Mouse (Mus musculus): ENCODE results near the gene Grik3. TPM values are rescaled to one million over a fixed set of nuclear protein-coding genes. Genes with fewer than 3 reads are reported as not detected.

Grik3 gene
- total RNA-seq, 4 experiments from 2014 or later = 0.20 to 0.47 (median 0.31) TPM

- DNase-seq (ENCODE audit: low spot score) = no peak
Observed at GRCm38 (mm10) chr4:125640520-125640919, 150.0 kb downstream of the Grik3 start.

GRCm38 (mm10) chr4:125640921-125641663 is 150.6 kb downstream of the Grik3 start:
- no peak for DNase-seq (ENCODE audit: low spot score)

DNA sequence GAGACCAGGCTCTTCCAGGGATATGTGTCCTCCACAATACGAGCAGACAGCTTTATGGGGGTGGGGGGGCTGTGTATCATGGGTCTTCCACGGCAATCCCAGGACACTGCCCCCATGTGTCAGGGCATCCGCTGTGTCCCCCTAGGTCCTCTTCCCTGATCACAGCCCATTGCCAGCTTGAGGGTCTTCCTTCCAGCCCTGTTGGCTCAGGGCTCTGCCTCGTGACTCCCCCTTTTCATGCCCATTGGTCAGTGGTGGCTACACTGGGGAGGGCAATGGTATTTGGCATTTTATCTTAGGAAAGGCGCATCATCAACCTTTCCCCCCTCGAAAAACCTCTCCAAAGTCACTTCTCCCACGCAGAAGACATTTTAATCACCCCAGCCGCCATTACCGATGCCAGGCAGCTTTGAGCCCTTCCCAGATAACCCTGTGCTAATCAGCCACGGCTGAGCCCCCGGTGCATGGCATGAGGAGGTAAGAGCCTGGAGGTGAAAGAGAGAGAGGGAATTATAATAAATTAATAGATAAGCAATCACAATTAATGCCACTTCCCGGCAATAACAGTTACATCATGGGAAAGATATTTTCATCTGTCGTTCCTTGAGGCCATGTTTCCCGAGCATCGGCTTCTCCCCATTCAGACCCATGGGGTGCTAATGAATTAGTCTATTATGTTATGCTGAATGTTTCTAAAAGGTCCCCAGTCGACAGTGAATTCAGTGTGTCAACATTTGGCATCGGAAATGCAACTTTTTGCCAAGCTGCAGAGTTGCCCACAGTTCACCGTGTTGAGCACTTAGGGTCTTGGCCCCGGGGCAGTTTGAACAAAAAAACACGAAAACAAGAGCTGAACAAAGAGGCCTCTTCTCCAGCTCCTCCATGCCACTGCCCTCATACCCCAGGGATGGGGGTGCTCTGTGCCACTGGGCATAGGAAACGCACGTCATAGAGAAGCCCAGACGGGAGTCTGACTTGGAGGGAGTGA is 154.4 kb downstream of the Grik3 start:
- DNase-seq (ENCODE audit: low spot score) = no peak

DNA sequence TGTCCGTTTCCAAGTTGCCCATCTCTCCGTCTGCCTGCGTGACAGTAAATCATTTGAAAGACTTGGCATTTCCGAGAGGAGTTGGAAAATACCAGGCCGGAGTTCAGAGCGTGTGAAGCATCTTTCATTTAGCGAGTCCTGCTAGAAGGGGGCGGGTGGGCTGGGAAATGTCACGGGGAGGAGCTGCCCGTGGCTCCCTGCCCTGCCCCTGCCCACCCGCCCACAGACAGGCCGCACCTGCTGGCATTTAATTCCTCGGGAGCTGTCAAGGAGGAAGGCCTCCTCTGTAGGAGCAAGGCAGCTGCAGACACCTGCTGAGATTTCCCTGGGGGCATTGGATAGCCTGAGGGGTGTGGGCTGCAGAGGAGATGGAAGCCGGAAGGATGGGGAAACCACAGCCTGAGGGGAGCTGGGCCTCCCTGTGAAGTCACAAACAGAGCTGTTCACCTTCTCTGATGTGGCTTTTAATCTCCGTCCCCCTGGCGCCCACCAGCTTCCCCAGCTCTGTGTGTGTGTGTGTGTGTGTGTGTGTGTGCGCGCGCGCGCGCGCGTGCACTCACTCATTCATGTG is 161.3 kb downstream of the Grik3 start:
- DNase-seq (ENCODE audit: low spot score) = no peak

DNA sequence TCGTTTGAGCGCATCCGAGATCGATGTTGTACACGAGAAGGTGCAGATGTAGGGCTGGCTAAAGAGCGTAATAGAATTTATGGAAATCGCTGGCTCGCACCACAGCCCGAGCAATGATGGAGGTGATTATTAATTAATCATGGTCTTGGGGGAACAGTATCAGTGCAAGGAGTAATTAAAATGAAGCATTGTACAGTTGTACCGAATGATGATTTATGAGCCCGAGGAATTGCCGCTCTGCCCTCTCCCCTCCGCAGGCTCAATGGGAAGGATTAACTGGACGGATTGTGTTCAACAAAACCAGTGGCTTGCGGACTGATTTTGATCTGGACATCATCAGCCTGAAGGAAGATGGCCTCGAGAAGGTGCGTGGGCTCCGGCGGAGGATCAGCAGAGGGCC is 165.5 kb downstream of the Grik3 start:
- DNase-seq (ENCODE audit: low spot score) = no peak

DNA sequence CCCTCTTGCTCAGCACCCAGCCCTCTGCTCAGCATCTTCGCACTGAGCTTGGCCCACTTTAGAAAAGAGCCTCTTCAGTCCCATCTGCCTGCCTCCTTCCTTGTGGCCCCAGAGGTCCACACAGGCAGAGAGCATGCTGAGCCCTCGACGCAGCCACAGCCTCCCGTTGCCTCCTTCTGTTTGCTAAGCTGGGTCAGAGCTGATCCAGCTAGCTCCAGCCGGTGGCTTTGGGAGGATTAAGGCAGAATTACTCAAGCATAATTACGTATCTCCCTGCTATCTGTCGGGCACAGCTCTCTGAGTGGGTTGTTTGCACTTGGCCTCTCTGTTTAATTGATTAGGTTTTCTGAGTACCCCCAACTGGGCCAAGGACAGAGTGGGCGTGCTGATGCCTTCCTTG is 167.9 kb downstream of the Grik3 start:
- DNase-seq (ENCODE audit: low spot score) = no peak

DNA sequence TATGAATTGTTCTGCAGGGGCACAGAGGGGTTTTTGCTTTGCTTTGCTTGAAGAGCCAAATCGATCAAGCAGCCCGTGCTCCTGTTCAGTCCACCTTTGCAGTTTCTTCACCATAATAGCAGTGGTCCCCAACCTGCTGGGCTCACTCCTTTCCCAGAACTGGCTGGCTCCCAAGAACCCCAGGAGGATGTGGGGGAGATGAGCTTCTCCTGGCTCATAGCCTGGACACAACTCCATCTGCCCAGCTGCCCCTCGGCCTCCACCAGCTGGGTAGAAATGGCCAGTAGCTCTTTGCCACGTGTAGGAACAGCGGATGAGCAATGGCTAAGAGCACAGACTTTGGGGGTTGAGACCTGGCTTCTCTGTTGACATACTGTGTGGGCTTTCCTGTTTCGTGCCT is 171.5 kb downstream of the Grik3 start:
- DNase-seq (ENCODE audit: low spot score) = no peak

DNA sequence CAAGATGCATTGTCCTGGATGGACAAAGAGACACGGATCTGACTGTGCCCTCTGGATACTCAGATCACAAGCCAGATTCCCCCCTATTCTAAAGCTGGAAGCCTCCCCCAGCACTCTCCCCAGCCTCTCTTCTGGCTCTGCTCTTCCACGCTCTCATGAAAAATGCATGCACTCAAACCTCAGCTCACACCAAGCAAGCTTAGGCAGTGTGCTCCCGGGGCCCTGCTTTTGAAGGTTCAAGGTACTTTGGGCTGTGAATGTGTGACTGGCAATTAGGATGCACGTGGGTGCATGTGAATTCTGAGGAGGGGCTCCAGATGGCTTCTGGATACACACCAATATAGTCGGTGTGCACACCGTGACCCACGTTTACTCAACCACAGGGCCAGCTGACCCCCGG is 172.8 kb downstream of the Grik3 start:
- DNase-seq (ENCODE audit: low spot score) = no peak

DNA sequence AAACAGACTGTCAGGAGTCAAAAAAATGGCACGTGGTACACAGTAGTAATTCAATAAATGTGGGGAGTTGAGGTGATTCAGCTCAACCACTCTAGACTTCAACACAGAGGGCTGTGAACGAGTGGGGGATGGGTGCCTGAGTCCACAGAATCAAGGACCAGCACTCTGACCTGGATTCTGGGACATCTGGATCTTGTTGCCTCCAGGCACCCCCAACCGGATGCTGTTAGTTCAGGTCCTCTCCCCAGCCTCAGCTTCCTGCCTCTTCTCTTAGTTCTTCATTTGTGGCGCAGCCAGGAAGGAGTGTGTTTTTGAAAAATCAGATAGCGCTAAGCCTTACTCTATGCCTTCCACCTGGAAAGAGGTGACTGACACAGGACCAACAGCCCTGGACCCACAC is 175.5 kb downstream of the Grik3 start:
- no peak for DNase-seq (ENCODE audit: low spot score)

- DNase-seq (ENCODE audit: low spot score) = no peak
Observed at GRCm38 (mm10) chr4:125682007-125682406, 191.5 kb downstream of the Grik3 start.

DNA sequence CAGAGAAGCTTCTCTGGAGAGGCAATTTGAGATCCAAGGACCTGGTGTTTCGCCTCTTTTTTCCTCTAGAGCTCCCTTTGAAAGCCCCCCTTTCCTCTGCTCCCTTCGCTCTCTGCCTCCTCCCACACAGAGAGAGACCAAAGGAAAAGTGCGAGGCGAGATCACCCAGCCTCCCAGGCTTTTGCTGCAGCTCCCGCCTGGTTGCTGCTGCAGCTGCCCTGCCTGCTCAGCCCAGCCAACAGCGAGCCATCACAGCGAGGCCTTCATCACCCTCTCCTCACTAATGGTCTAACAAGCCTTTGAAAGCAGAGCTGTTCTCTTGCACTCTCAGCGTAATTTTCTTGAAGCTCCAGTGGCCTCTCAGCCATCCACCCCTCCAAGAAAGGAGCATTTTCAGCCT is 196.6 kb downstream of the Grik3 start:
- no peak for DNase-seq (ENCODE audit: low spot score)

- DNase-seq (ENCODE audit: low spot score) = no peak
Observed at GRCm38 (mm10) chr4:125695431-125695830, 204.9 kb downstream of the Grik3 start.

- no peak for DNase-seq (ENCODE audit: low spot score)
Observed at GRCm38 (mm10) chr4:125696182-125696939, 205.9 kb downstream of the Grik3 start.

GRCm38 (mm10) chr4:125697626-125698025 is 207.1 kb downstream of the Grik3 start:
- no peak for DNase-seq (ENCODE audit: low spot score)

DNA sequence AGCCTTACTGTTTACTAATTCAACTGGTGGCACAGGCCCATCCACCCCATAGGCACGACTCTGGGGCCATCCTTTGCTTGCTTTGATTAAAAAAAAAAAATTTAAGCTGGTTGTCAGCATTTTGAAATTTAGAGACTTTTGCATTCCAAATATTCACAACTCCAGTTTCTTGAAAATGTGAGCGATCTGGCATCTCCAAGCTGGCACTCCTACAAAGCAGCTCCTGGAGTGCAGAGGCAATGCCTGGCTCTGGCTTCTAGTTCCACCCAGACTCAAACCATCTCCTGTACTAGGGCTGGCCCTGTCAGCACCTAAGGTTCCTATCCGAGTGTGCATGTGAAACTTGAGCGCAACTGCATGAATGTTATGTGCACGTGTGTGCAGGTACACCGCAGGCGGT is 208.6 kb downstream of the Grik3 start:
- DNase-seq (ENCODE audit: low spot score) = no peak

- DNase-seq (ENCODE audit: low spot score) = no peak
Observed at GRCm38 (mm10) chr4:125700331-125700730, 209.8 kb downstream of the Grik3 start.

GRCm38 (mm10) chr4:125702607-125703309 is 212.3 kb downstream of the Grik3 start:
- DNase-seq (ENCODE audit: low spot score) = peak; percentile 60

GRCm38 (mm10) chr4:125703310-125703690 is 212.8 kb downstream of the Grik3 start:
- peak; percentile 18 for DNase-seq (ENCODE audit: low spot score)

GRCm38 (mm10) chr4:125705746-125706145 is 215.2 kb downstream of the Grik3 start:
- no peak for DNase-seq (ENCODE audit: low spot score)

DNA sequence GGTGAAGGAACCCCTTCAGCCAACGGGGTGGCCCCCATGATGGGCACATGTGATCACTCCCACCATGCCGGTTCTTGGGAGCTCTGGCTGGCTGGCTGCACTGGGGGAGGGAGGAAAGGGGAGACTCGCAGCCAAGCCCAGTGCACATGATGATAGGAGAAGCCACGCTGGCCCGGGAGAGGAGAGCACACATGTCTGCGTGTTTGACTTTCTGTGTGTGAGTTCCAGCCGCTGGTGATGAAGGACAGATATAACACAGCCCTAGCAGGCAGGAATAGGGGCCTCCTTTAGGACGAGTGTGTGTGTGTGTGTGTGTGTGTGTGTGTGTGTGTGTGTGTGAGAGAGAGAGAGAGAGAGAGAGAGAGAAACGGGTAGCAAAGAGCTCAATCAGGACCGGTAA is 219.2 kb downstream of the Grik3 start:
- DNase-seq (ENCODE audit: low spot score) = no peak

DNA sequence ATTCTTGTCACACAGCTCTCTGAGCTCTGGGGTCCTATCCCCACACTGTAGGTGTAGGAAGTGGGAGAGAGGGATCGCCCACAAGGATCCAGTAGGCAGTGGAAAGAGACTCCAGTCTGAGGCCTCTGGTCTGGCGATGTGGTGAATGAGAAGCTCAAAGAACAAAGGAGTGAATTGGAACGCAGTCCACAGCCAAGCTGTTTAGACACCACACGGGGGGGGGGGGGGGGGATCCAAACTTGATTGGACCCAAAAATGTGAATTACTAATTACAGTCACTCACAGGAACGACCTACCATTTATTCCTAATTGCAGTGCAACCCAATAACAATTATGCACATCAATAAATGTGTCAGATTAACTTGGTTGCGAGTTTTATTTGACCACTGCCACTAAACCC is 227.4 kb downstream of the Grik3 start:
- no peak for DNase-seq (ENCODE audit: low spot score)
